Mouse (Mus musculus) intestine, embryonic 15.5 days (tissue): ENCODE measurements at regions not wholly inside any gene's neighbourhood (a gene's known extent, or its start where the extent isn't known, plus 50 kb on each side); places are given as distances from the start of the nearest gene placed in this dataset.

Experiments
- ATAC-seq: fragments of 200-750 bp; cut with Nextera tagmentation; 2 replicates; pipeline ENCODE4 v1.8.0; 2017; ENCODE audit warnings: moderate TSS enrichment, moderate library complexity
- H3K27ac ChIP-seq: fragments of 300-500 bp; sonication (generic); 2 replicates; pipeline ENCODE4 v1.5.1; 2015; ENCODE audit warnings: mild to moderate bottlenecking, inconsistent platforms
- H3K27me3 ChIP-seq: fragments of 300-500 bp; sonication (generic); replicated peaks from 2 replicates; pipeline ENCODE4 v1.6.1; 2015; ENCODE audit warnings: inconsistent platforms
- H3K36me3 ChIP-seq: fragments of 300-500 bp; sonication (generic); 2 replicates; pipeline ENCODE4 v1.6.1; 2015; ENCODE audit warnings: inconsistent platforms
- H3K4me1 ChIP-seq: fragments of 300-500 bp; sonication (generic); replicated peaks from 2 replicates; pipeline ENCODE4 v1.6.1; 2015; ENCODE audit warnings: inconsistent platforms
- H3K4me2 ChIP-seq: fragments of 300-500 bp; sonication (generic); replicated peaks from 2 replicates; pipeline ENCODE4 v1.6.1; 2015; ENCODE audit warnings: mild to moderate bottlenecking, inconsistent platforms
- H3K4me3 ChIP-seq: fragments of 300-500 bp; sonication (generic); replicated peaks from 2 replicates; pipeline ENCODE4 v1.5.1; 2015; ENCODE audit warnings: inconsistent platforms
- H3K9ac ChIP-seq: fragments of 300-500 bp; sonication (generic); 2 replicates; pipeline ENCODE4 v1.6.1; 2015; ENCODE audit warnings: inconsistent platforms
- H3K9me3 ChIP-seq: fragments of 300-500 bp; sonication (generic); 2 replicates; pipeline ENCODE4 v1.6.1; 2016; ENCODE audit warnings: inconsistent platforms
- WGBS: fragments of 180-500 bp; shearing (Covaris S2); methylation state at CpG from one replicate; pipeline ENCODE4 v1.1.7; 2015; 5-methylcytosine and 5-hydroxymethylcytosine counted together

DNA sequence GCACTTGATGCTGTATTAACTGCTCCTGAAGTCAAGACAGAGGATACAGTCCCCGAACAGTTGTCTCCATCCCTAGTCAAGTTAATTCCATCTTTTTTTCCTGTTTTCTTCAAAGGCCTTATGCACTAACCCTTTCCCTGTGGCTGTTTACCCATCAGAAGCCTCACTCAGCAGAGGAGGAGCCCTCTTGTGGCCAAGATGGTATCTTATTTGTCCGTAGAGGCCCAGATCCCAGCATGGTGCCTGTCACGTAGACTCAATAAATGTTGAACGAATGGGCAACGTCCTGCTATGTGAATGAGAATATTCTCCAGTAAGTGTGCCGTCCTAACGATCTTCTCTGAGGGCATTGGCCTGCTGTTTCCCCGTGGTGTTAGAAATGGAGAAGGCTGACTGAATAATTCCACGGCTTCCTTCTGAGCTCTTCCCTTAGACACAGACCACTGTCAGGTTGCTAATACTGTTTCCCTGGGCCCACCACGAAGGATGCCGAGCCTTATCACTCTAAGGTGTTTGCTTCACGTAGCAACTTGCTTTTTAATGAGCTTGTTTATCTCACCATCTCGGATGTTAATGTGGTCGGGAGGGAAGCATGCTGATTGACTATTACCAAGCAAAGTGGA, 113.1 kb upstream of the Fmo9 start:
- Histone ChIP-seq H3K4me3 (no peak overlapping the region), H3K9ac (no peak overlapping the region), H3K27ac (no peak overlapping the region), H3K9me3 (no peaks in the 10 kb centered on the region), H3K27me3 (no peaks in the 10 kb centered on the region), H3K36me3 (no peaks in the 10 kb centered on the region), H3K4me1 (no peaks in the 10 kb centered on the region), H3K4me2 (no peak overlapping the region)
- ATAC-seq, result no peak
- WGBS, result 56% methylated on average over 14 of the region's 14 CpGs

- Histone ChIP-seq H3K9ac (no peak overlapping the region), H3K27ac (no peak overlapping the region), H3K4me3 (no peak overlapping the region), H3K27me3 (no peaks in the 10 kb centered on the region), H3K36me3 (no peaks in the 10 kb centered on the region), H3K9me3 (no peaks in the 10 kb centered on the region), H3K4me1 (no peaks in the 10 kb centered on the region), H3K4me2 (no peak overlapping the region)
- 81% methylated on average over 4 of the region's 4 CpGs for WGBS
- ATAC-seq, result no peak
Measured at GRCm38 (mm10) chr1:166795613-166796012, 114.0 kb upstream of the Fmo9 start.

DNA sequence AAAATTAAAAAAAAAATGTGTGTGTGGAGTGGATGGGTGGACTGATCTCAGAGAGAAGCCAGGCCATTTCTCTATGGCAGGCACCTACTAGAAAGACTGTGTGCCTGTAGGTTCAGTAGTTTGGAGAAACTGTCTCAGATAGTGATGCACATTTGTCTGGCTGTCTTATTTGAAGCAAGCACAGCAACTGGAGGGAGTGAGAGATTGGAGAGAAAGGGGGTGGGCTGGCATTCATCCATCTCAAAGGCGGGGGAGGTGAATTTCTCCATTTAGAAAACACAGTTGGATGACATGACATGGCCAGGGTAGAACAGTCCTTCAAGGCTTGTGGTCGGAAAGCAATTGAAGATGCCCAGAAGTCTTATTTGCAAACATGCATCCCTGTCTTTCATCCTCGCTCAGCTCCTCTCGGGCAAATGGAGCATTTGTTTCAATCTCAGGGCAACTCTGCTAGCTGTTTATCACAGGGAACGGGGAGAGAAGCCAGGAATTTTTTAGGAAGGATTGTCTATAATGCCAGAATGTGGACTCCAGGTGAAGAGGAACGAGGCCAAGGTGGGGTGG, 114.8 kb upstream of the Fmo9 start:
- H3K4me3 ChIP-seq, result no peak overlapping the region
- no peak overlapping the region for H3K9ac ChIP-seq
- no peaks in the 10 kb centered on the region for H3K4me1 ChIP-seq
- H3K36me3 ChIP-seq, result no peaks in the 10 kb centered on the region
- H3K27me3 ChIP-seq, result no peaks in the 10 kb centered on the region
- no peak for ATAC-seq
- no peak overlapping the region for H3K4me2 ChIP-seq
- H3K27ac ChIP-seq, result no peak overlapping the region
- WGBS, result 54% methylated on average over 6 of the region's 6 CpGs
- H3K9me3 ChIP-seq, result no peaks in the 10 kb centered on the region

GRCm38 (mm10) chr1:166796931-166797330, 115.3 kb upstream of the Fmo9 start:
- Histone ChIP-seq H3K36me3 (no peaks in the 10 kb centered on the region), H3K27me3 (no peaks in the 10 kb centered on the region), H3K9me3 (no peaks in the 10 kb centered on the region), H3K27ac (no peak overlapping the region), H3K4me1 (no peaks in the 10 kb centered on the region), H3K9ac (no peak overlapping the region), H3K4me2 (no peak overlapping the region), H3K4me3 (no peak overlapping the region)
- no peak for ATAC-seq
- WGBS, result 75% methylated on average over 4 of the region's 4 CpGs

- H3K36me3 ChIP-seq, result no peaks in the 10 kb centered on the region
- no peaks in the 10 kb centered on the region for H3K9me3 ChIP-seq
- H3K4me1 ChIP-seq, result no peaks in the 10 kb centered on the region
- H3K27ac ChIP-seq, result no peak overlapping the region
- H3K4me2 ChIP-seq, result no peak overlapping the region
- H3K9ac ChIP-seq, result no peak overlapping the region
- no peak for ATAC-seq
- WGBS, result 75% methylated on average over 11 of the region's 11 CpGs
- H3K27me3 ChIP-seq, result no peaks in the 10 kb centered on the region
- H3K4me3 ChIP-seq, result no peak overlapping the region
Measured at GRCm38 (mm10) chr1:166800953-166801603, 119.4 kb upstream of the Fmo9 start.

DNA sequence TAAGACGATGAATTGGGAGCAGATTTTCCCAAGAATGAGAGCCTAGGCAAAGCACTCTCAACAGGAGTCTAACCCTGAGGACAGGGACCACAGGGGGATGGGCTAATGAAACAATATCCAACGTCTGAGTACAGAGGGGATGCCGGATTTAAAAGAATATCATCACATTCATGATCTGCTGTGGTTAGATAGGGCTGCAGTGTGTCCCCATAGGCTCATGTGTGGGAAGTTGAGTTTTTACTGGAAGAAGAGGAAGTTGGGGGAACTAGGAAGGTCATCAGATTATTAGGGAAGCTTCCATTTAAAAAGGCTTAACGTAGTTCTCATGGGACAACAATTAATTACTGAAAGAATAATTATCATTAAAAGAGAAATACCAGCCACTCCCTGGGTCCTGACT, 120.3 kb upstream of the Fmo9 start:
- 68% methylated on average over 4 of the region's 4 CpGs for WGBS
- no peaks in the 10 kb centered on the region for H3K36me3 ChIP-seq
- no peak overlapping the region for H3K4me3 ChIP-seq
- H3K4me2 ChIP-seq, result no peak overlapping the region
- no peak overlapping the region for H3K27ac ChIP-seq
- no peaks in the 10 kb centered on the region for H3K4me1 ChIP-seq
- no peaks in the 10 kb centered on the region for H3K9me3 ChIP-seq
- ATAC-seq, result no peak
- no peak overlapping the region for H3K9ac ChIP-seq
- H3K27me3 ChIP-seq, result no peaks in the 10 kb centered on the region

- Histone ChIP-seq H3K4me1 (no peaks in the 10 kb centered on the region), H3K9me3 (no peaks in the 10 kb centered on the region), H3K27ac (no peak overlapping the region), H3K36me3 (no peaks in the 10 kb centered on the region), H3K4me3 (no peak overlapping the region), H3K27me3 (no peaks in the 10 kb centered on the region), H3K9ac (no peak overlapping the region), H3K4me2 (no peak overlapping the region)
- 70% methylated on average over 2 of the region's 2 CpGs for WGBS
- no peak for ATAC-seq
Measured at GRCm38 (mm10) chr1:166803928-166804327, 122.3 kb upstream of the Fmo9 start.

GRCm38 (mm10) chr1:166804333-166804732, 122.7 kb upstream of the Fmo9 start:
- no peaks in the 10 kb centered on the region for H3K36me3 ChIP-seq
- H3K9me3 ChIP-seq, result no peaks in the 10 kb centered on the region
- no peak overlapping the region for H3K4me2 ChIP-seq
- no peaks in the 10 kb centered on the region for H3K4me1 ChIP-seq
- H3K27me3 ChIP-seq, result no peaks in the 10 kb centered on the region
- no peak overlapping the region for H3K27ac ChIP-seq
- no peak for ATAC-seq
- H3K9ac ChIP-seq, result no peak overlapping the region
- WGBS, result 80% methylated on average over 1 of the region's 1 CpGs
- no peak overlapping the region for H3K4me3 ChIP-seq

DNA sequence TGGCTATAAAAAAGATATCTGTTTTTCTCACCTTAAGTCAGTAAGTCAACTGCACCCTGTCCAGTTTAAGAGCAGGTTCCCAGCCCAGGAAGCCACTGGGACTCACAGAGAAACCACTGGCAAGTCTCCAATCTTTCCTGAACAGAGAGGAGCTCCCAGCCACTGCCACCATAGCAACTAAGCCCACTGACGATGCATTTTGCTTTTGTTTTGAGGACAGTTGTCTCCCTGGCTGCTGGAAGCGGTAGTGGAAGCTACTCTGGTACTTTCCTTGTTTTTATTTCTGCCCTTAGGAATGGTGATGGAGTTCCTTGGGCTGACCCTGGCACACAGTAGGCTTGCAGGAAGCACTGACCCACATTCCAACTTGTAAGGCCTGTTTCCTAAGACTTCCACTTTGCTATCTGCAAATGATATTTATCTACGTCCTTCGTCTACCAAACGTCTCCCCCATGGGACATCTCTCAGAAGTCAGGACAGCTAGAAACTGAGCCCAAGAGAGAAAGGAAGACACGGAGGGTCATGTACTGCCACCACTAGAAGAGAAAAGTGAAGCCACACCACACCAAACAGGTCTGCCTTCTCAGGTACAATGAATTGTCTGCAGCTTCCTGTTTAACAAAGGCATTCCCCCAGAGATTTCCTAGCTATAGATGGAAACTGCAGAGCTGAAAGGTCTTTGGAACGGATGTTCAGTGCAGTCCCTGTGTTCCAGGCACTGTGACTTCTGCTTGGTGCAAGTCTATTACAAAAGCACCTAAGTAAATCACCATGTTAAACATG, 125.7 kb upstream of the Fmo9 start:
- Histone ChIP-seq H3K9ac (no peak overlapping the region), H3K36me3 (no peaks in the 10 kb centered on the region), H3K4me2 (no peak overlapping the region), H3K4me3 (no peak overlapping the region), H3K4me1 (no peaks in the 10 kb centered on the region), H3K27me3 (no peaks in the 10 kb centered on the region), H3K27ac (no peak overlapping the region), H3K9me3 (no peaks in the 10 kb centered on the region)
- ATAC-seq, result no peak
- 69% methylated on average over 7 of the region's 7 CpGs for WGBS

- no peaks in the 10 kb centered on the region; the same call in 1 of the 2 replicates for H3K4me1 ChIP-seq
- no peaks in the 10 kb centered on the region for H3K36me3 ChIP-seq
- no peak overlapping the region for H3K9ac ChIP-seq
- H3K4me2 ChIP-seq, result no peak overlapping the region
- H3K27ac ChIP-seq, result no peak overlapping the region
- 67% methylated on average over 9 of the region's 9 CpGs for WGBS
- H3K9me3 ChIP-seq, result no peaks in the 10 kb centered on the region
- no peaks in the 10 kb centered on the region for H3K27me3 ChIP-seq
- no peak for ATAC-seq
- H3K4me3 ChIP-seq, result no peak overlapping the region
Measured at GRCm38 (mm10) chr1:166811341-166812071, 129.9 kb upstream of the Fmo9 start.

- no peaks in the 10 kb centered on the region for H3K9me3 ChIP-seq
- no peaks in the 10 kb centered on the region; the same call in 1 of the 2 replicates for H3K4me1 ChIP-seq
- no peak overlapping the region for H3K4me3 ChIP-seq
- no peak overlapping the region for H3K9ac ChIP-seq
- H3K27ac ChIP-seq, result no peak overlapping the region
- H3K4me2 ChIP-seq, result no peak overlapping the region
- WGBS, result 85% methylated on average over 7 of the region's 7 CpGs
- no peak for ATAC-seq
- no peaks in the 10 kb centered on the region for H3K36me3 ChIP-seq
- no peaks in the 10 kb centered on the region for H3K27me3 ChIP-seq
Measured at GRCm38 (mm10) chr1:166812072-166812461, 130.4 kb upstream of the Fmo9 start.

DNA sequence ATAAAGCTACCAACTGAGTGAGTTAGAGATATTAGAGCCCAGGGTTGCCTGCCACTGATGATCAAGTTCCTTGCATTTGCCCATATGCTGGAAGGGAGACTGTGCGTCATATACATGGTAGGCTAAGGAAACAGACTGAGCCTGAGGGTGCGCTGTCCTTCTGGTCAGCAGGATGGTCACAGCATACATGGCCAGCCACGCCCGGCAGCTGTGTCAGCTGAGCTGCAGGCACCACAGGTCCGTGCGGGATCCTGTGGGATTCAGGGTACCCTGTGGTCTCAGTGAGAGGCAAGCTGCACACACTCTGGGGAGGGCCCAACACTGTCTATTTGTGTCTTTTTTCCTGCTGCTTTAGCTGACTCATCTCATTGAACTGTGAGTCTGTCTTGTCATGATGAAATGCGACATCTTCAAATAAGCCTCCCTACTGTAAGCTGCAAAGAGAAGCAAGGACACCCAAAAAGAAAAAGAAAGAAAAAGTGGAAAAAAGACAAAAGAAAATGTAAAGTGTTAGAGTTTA, 131.3 kb upstream of the Fmo9 start:
- H3K4me1 ChIP-seq, result no peaks in the 10 kb centered on the region; the same call in 1 of the 2 replicates
- no peaks in the 10 kb centered on the region for H3K9me3 ChIP-seq
- no peak for ATAC-seq
- H3K36me3 ChIP-seq, result no peaks in the 10 kb centered on the region
- no peak overlapping the region for H3K4me3 ChIP-seq
- no peaks in the 10 kb centered on the region for H3K27me3 ChIP-seq
- no peak overlapping the region for H3K9ac ChIP-seq
- WGBS, result 77% methylated on average over 7 of the region's 7 CpGs
- no peak overlapping the region for H3K27ac ChIP-seq
- H3K4me2 ChIP-seq, result no peak overlapping the region
